Mouse (Mus musculus) myocyte (in vitro differentiated cells): Measurements from ENCODE around the gene Tnfrsf14. TPM values are rescaled to one million over a fixed set of nuclear protein-coding genes. Genes with fewer than 3 reads are reported as not detected.

Source experiments
- H3K27me3 ChIP-seq: one replicate; pipeline ENCODE4 v1.6.1; 2011; ENCODE audit not compliant: control insufficient read depth, insufficient read depth, insufficient read length
- H3K36me3 ChIP-seq: one replicate; pipeline ENCODE4 v1.6.1; 2011; ENCODE audit not compliant: control insufficient read depth, insufficient read depth
- H3K4me2 ChIP-seq: one replicate; pipeline ENCODE4 v1.6.1; 2011; ENCODE audit warnings: low read depth, control low read depth
- H3K4me3 ChIP-seq: one replicate; pipeline ENCODE4 v1.5.1; 2011; ENCODE audit warnings: mild to moderate bottlenecking, control low read depth, moderate library complexity
- H3K79me2 ChIP-seq: one replicate; pipeline ENCODE4 v1.6.1; 2011; ENCODE audit not compliant: control insufficient read depth, insufficient read depth
- H3ac ChIP-seq: one replicate; pipeline ENCODE4 v1.6.1; 2011; ENCODE audit not compliant: control insufficient read depth, insufficient read length
- CEBPB ChIP-seq: IDR thresholded peaks from 2 replicates; pipeline ENCODE4 v1.6.1; 2011; ENCODE audit warnings: mild to moderate bottlenecking, moderate library complexity; ENCODE audit not compliant: poor library complexity, insufficient read depth, severe bottlenecking
- E2F4 ChIP-seq: IDR thresholded peaks from one replicate; pipeline ENCODE4 v1.6.1; 2011; ENCODE audit warnings: mild to moderate bottlenecking, control low read depth, moderate library complexity; ENCODE audit not compliant: insufficient read depth
- MAX ChIP-seq: IDR thresholded peaks from one replicate; pipeline ENCODE4 v1.6.1; 2011; ENCODE audit warnings: low read depth, mild to moderate bottlenecking, control low read depth
- MYOD1 ChIP-seq, 3 experiments: IDR thresholded peaks; one replicate each; pipeline ENCODE4 v1.6.1; 2011; ENCODE audit warnings: control low read depth in 2 of 3, low read depth in 2 of 3, mild to moderate bottlenecking in 2 of 3, moderate library complexity in 1 of 3; ENCODE audit not compliant: insufficient read length in 2 of 3, control insufficient read depth in 1 of 3
- MYOG ChIP-seq, 3 experiments: IDR thresholded peaks; one replicate each; pipeline ENCODE4 v1.6.1; 2011; ENCODE audit warnings: control low read depth in 2 of 3, low read depth in 2 of 3, mild to moderate bottlenecking in 2 of 3; ENCODE audit not compliant: insufficient read length in 2 of 3, control insufficient read depth in 1 of 3, insufficient read depth in 1 of 3
- POLR2A ChIP-seq: IDR thresholded peaks from one replicate; pipeline ENCODE4 v1.6.1; 2011; ENCODE audit warnings: low read depth, mild to moderate bottlenecking, control low read depth, moderate library complexity; ENCODE audit not compliant: insufficient read length
- POLR2AphosphoS2 ChIP-seq: IDR thresholded peaks from one replicate; pipeline ENCODE4 v1.6.1; 2011; ENCODE audit warnings: low read depth, control low read depth; ENCODE audit not compliant: insufficient read length
- REST ChIP-seq: IDR thresholded peaks from one replicate; pipeline ENCODE4 v1.6.1; 2011; ENCODE audit warnings: mild to moderate bottlenecking, control low read depth, moderate library complexity; ENCODE audit not compliant: insufficient read depth, insufficient read length
- SRF ChIP-seq: IDR thresholded peaks from one replicate; pipeline ENCODE4 v1.6.1; 2011; ENCODE audit warnings: low read depth; ENCODE audit not compliant: control insufficient read depth, insufficient read length
- TCF12 ChIP-seq: IDR thresholded peaks from one replicate; pipeline ENCODE4 v1.6.1; 2011; ENCODE audit warnings: mild to moderate bottlenecking, control low read depth; ENCODE audit not compliant: poor library complexity, insufficient read depth, severe bottlenecking
- TCF3 ChIP-seq: IDR thresholded peaks from one replicate; pipeline ENCODE4 v1.6.1; 2011; ENCODE audit warnings: low read depth, control low read depth; ENCODE audit not compliant: insufficient read length
- USF1 ChIP-seq: IDR thresholded peaks from one replicate; pipeline ENCODE4 v1.6.1; 2011; ENCODE audit warnings: low read depth, mild to moderate bottlenecking, control low read depth, moderate library complexity
- polyA plus RNA-seq: library from polyadenylated mRNA; unstranded; fragments of >200 nt; fragmentation: generic; extraction: Trizol; gene quantifications from one replicate; pipeline ENCODE4 v1.2.1, GENCODE M21; 2012; ENCODE audit warnings: missing spikeins

Gene Tnfrsf14
- polyA plus RNA-seq, 1 experiment: 0.43 TPM

DNA sequence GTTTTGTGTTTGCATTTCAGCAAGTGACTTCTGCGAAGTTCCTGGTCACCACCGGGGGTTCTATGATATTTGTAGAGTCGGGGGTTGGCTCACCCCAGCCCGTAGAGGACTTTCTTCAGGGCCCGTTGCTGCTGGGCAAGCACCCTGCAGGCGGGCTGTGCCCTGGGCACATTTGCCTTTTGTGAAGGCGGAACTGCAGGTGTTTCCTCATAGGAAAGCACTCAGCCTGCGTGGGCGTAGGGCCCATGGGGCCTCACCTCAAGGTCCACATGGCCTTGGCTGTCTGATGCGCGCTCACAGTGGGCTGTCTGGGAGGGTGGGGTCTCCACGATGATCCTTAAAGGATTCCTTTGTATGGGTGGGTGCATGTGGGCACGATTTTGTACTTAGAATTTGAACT, 33.5 kb upstream of the Tnfrsf14 start:
- H3K36me3 ChIP-seq: peaks cover 5% of the 10 kb centered on the region
- peaks cover 25% of the 10 kb centered on the region for H3K79me2 ChIP-seq
- H3K4me2 ChIP-seq: no peak overlapping the region
- no peak for TF ChIP-seq POLR2AphosphoS2
- TF ChIP-seq TCF3: no peak
- H3ac ChIP-seq: no peak overlapping the region
- peaks cover 63% of the 10 kb centered on the region for H3K27me3 ChIP-seq
- H3K4me3 ChIP-seq: no peak overlapping the region

- TF ChIP-seq MAX: no peak
- TF ChIP-seq SRF: no peak
- TF ChIP-seq REST: no peak
- no peak for TF ChIP-seq TCF12
- Histone ChIP-seq H3ac (no peak overlapping the region), H3K27me3 (peaks cover 68% of the 10 kb centered on the region), H3K36me3 (peaks cover 2% of the 10 kb centered on the region), H3K4me2 (no peak overlapping the region), H3K79me2 (peaks cover 19% of the 10 kb centered on the region), H3K4me3 (no peak overlapping the region)
These were observed 32.9 kb upstream of the Tnfrsf14 start for GRCm38 (mm10) chr4:154961226-154961738.

DNA sequence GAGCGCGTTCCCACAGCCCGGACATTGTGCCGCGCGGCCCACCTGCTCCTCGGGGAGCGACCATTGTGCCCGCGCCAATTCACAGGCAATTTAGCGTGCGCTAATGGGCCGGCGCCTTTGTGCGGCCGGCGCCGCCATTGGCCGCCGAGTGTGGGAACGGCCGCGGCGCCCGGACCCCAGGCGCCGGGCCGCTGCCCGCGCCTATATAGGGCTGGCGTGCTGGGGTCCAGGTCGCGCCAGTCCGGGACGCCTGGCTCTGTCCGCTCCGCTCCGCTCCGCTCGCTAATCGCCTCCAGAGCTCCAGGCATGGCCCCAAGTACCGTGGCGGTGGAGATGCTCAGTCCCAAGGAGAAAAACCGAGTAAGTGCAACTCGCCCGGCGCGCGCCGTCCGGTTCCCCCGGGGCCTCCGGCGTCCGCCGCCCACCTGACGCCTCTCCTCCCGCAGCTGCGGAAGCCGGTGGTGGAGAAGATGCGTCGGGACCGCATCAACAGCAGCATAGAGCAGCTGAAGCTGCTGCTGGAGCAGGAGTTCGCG, 32.4 kb upstream of the Tnfrsf14 start, which contains the start of gene Hes5:
TSS of gene Hes5 (plus strand) at position 234 of the 536 bp plus-strand sequence.
- Histone ChIP-seq H3K36me3 (no peaks in the 10 kb centered on the region), H3K79me2 (peaks cover 13% of the 10 kb centered on the region), H3K4me3 (no peak within 1 kb of the TSS), H3K4me2 (no peak within 1 kb of the TSS), H3K27me3 (peaks cover 68% of the 10 kb centered on the region), H3ac (no peak within 1 kb of the TSS)
- no peak for TF ChIP-seq POLR2A
- TF ChIP-seq E2F4: no peak
- no peak for TF ChIP-seq POLR2AphosphoS2
- no peak for TF ChIP-seq CEBPB
- no peak for TF ChIP-seq SRF
- TF ChIP-seq MYOG (IDR thresholded peaks at IDR 0.05; ENCODE audit: control insufficient read depth in 1 of 3, insufficient read depth in 1 of 3, insufficient read length in 2 of 3, low read depth in 2 of 3): no peak
- no peak for TF ChIP-seq TCF3
- no peak for TF ChIP-seq REST
- no peak for TF ChIP-seq USF1
- no peak for TF ChIP-seq TCF12
- no peak for TF ChIP-seq MAX

- Histone ChIP-seq H3K27me3 (peaks cover 69% of the 10 kb centered on the region), H3K4me2 (no peak overlapping the region), H3K36me3 (no peaks in the 10 kb centered on the region), H3K4me3 (no peak overlapping the region), H3ac (no peak overlapping the region), H3K79me2 (peaks cover 7% of the 10 kb centered on the region)
- TF ChIP-seq E2F4 (no peak), SRF (no peak), TCF12 (no peak), POLR2AphosphoS2 (no peak), MYOD1 (IDR thresholded peaks at IDR 0.05; ENCODE audit: control insufficient read depth in 1 of 3, insufficient read length in 2 of 3, low read depth in 2 of 3) (no peak), POLR2A (no peak), CEBPB (no peak), MAX (no peak), TCF3 (no peak), REST (no peak)
These were observed 31.8 kb upstream of the Tnfrsf14 start for GRCm38 (mm10) chr4:154960021-154960689.

DNA sequence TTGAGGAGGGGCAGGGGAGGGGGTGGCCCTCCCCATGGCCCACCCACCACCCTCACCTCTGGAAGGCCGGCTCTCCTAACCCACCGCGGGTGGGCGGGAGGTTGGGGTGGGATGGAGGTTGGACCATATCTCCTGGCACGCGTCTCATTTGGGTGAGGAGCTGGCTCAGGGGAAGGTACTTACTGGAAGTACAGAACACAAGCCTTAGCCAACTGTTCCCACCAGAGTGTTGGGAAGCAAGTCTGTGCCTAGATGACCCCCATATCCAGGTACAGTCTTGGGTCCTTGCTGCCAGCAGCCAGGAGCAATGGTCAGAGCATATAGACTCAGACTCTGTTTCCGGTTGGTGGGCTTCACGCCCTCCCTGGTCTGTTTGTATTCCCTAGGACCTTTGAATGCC, 30.3 kb upstream of the Tnfrsf14 start:
- Histone ChIP-seq H3K36me3 (no peaks in the 10 kb centered on the region), H3K27me3 (peaks cover 84% of the 10 kb centered on the region), H3K4me3 (no peak overlapping the region), H3K4me2 (no peak overlapping the region), H3ac (no peak overlapping the region), H3K79me2 (no peaks in the 10 kb centered on the region)
- TF ChIP-seq TCF12: no peak
- TF ChIP-seq E2F4: no peak
- no peak for TF ChIP-seq MAX
- no peak for TF ChIP-seq MYOD1 (IDR thresholded peaks at IDR 0.05; ENCODE audit: control insufficient read depth in 1 of 3, insufficient read length in 2 of 3, low read depth in 2 of 3)
- no peak for TF ChIP-seq MYOG (IDR thresholded peaks at IDR 0.05; ENCODE audit: control insufficient read depth in 1 of 3, insufficient read depth in 1 of 3, insufficient read length in 2 of 3, low read depth in 2 of 3)
- TF ChIP-seq REST: no peak
- no peak for TF ChIP-seq SRF
